Mouse (Mus musculus): Measurements from ENCODE around the gene Gclc.

Gclc gene

DNA sequence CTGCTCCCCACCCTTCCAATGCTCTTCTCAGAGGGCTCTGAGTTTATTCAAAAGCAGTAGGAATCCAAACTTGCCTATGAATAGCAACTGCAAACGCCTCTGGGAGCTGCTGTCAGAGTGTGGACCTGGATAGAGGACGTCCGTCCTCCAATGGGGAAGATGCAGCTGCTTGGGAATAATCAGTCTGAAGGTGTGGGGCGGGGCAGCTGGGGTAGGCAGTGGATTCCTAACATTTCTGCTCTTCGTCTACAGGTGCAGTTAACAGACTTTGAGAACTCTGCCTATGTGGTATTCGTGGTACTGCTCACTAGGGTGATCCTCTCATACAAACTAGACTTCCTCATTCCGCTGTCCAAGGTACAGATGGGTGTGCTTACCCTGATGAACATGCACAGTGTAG, 33.6 kb downstream of the Gclc start:
- no peak for DNase-seq

DNA sequence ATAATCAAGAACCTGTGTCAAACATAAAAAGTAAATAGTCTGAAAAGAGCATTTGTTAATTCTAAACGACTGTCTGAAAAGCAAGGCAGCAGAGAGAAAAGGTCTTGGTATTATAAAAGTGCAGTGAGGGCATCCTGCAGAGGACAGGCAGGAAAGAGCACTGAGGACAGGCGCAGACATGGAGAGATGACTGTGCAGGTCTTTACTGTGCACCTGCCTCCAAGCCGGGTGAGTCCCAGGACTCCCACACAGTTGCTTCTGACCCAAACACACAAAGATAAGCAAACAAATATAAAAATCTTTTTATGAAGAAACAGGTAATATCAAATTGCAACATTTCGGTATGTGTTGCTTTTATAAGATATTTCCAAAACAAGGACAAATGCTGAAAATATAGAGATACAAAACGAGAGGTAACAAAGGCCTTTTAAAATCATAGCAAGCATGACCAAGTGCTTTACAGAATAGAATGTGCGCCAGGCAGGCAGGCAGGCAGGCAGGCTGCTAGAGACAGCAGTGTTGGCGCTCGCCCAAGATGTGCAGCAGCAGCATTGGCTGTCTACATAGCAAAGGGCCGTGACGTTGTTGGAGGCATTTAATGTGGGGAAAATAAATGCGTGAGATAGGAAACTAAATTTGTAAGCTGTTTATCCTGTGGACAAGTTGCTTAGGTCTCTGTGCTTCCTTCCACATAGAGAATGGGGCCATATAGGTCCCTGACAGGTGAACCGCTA, 35.4 kb downstream of the Gclc start:
- DNase-seq, result peak; percentile 30

DNA sequence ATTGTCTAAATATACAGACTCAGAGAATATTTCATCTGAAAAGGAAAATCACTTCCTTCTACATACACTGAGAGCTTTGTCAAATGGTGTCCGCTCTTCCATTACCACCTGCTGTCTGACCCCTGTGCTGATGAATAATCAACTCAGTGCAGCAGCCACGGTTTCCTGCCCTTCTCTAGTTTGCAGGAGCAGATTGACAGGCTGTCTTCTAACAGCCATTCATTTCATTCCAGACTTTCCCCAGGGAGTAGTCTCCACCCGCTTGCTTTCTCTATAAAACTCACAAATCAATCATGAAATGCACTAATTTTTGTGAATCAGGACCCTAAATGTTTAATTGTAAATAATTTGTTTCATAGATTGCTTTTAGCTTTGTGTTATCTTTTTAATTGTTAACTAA, 39.5 kb downstream of the Gclc start:
- no peak for DNase-seq

DNA sequence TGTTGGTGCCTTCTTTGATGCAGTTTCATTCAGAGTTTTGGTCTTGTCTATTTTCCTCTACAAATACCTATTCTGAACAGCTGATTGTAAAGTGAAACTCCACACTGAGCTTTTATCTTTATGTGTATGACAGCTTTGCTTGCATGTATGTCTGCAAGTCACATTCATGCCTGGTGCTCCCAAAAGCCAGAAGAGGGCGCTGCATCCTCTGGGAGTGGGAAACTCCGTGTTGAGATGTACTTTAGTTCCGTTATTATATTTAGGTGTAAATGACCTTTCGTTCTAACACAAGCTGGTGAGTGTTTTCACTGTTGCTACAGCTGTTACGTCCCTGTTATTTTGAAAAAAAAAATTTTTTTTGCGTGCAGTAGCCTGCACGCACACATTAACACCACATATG, 48.1 kb downstream of the Gclc start:
- DNase-seq, result peak; percentile 14

DNA sequence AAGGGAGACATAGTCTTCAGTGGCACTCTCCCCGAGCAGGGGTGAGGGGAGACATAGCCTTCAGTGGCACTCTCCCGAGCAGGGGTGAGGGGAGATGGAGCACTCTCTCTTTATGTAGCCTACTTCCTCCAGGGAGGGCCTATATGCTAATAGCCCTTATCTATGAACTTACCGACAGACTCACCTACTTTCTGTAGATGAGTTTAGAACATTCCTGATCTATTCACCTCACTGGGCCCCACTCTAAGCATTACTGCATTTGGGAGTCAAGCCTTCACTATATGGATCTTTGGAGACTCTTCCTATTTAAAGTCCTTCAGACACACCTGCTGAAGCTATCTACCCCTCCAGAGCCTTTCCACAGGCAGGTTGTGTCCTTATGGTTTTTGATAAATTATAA, 52.1 kb downstream of the Gclc start:
- no peak for DNase-seq

DNA sequence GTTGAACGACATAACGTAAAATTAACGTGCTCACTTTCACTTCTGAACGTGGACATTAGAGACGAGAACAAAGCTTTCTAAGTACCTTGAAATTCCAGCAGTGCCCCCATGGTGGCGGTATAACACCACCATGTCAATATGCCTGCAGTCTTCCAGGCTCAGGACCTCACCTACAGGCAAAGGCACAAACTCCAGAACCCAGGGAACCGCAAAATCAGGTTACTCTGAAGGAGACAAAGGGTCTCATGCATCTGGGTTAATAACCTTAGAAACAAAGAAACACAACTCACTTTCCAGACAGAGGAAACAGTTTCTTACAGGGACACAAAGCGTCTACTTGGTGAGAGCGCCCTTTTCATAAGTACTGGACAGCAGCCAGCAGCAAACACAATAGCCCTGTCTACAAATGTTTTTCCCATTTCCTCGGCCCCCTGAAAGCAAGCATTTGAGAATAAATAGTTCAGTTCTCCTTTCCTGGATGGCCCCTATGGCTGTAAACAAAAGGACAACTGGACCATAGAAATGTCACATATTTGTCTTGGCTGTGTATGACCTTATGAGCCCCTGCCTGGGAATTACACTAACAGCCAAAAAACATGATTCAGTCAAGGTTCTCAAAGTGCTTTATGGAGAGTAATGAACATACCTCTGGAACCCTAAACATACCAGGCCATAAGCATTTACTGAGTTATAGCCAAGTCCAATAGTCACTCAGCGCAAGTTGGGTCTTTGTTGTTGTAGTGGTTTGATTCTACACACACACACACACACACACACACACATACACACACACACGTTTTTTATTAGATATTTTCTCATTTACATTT, 52.7 kb downstream of the Gclc start:
- peak; percentile 78 for DNase-seq

DNA sequence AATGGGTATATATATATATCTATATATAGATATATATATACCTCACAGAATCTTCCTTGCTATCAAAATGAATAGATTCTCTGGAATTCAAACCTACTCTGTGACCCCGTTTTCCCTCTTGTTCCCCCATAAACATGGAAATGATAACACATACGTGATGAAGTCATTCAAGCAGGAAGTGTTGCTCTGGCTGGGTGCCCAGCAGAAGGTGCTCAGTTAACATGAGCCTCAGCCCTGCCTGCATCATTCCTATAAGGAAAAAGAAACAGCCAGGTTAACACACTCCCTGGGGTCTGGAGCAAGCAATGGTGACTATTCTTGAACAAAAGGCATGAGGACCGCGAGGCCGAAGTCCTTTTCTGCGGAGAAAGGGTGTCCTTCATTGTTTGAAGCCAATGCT, 54.1 kb downstream of the Gclc start:
- no peak for DNase-seq

DNA sequence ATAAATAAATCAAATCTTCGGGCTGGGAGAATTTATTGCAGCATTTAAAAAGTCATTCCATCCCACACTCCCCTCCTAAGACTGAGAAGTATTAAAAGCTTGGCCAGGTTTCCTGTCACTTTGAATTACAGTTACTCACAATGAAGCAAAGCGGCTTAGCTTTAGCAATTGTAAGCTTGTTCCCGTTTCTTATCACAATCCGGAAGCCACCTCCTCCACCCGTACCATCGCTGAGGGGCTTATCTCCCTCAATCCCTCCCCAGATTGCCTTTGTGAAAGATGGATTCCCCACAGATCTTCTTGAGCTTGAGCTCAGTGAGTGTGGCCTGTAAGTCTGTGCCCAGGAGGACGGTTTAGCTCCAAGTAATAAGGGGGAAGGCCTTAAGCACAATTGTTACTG, 64.5 kb downstream of the Gclc start:
- DNase-seq, result no peak

DNA sequence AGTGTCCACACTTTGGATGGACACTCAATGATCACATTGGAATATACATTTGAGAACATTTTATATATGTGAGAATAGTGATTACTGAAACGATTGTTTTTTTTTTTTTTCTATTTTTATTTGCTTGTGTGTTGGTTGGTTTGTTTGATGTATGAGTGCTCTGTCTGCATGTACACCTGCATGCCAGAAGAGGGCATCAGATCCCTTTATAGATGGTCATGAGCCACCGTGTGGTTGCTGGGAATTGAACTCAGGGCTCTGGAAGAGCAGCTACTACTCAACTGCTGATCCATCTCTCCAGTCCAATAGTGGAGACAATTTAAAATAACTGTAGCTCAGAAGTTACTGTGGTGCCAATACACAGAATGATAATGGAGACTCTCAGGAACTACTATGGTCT, 65.0 kb downstream of the Gclc start:
- DNase-seq, result no peak

DNA sequence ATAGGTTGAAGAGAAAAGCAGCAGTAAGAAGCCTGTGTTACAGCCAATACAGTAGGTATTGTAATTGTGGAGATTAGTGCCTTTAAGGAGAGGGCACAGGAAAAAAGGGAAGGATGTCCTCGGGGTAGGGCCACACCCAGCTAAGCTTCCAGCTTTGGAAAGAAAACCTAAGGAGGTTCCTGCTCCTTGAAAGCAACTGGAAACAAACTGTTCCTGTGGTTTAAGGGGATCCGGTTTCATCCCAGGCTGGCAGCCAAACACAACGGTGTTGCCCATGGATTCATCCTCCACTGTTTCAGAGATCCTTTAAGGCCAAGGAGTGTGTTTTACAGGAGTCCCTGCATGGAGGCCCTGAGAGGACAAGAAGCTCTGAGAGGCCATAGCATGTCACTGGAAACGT, 66.5 kb downstream of the Gclc start:
- DNase-seq, result no peak

DNA sequence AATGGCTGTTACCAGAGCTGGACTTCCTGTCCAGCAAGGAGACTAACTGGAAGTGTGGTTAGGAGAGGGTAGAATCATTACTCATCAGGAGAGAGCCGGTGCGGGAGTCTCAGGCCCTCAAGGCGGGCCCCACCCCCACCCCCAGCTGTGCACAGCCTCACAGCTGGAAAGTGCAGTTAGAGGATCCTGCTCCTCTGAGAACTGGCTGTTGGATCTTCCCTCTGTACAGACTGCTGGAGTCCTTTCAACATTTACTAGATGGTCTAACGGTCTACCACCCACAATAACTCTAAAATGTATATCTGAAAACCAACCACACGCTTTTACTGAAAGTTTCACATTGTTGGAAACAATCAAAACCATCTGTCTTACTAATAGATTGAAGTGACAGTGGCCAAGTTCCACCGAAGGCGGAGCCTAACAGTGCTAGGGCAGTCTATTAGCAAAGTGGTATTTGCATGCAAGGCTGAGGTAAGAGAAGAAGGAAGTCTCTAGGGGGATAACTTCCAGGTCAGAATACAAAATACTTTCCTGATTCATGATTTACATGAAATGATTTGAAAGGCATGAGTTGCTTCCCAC, 71.1 kb downstream of the Gclc start:
- DNase-seq, result no peak

DNA sequence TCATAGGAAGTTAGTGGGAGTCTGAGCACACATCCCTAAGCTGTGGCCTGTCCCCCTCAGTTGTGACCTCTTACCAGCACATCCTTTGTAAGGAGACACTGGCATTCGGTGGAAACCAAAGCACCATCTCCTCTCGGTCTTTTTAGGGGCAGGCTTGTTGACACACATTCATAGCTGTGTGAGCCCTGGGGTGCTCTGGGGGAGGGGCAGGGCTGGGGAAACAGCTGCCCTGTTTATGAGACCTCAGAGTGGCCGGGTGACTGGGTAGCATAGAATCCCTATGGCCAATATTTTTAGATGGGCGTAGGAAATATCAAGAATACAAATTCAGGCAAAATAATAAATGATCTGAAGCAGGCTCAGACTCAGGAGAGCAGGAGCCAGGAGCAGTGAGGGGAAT, 71.9 kb downstream of the Gclc start:
- DNase-seq, result no peak

DNA sequence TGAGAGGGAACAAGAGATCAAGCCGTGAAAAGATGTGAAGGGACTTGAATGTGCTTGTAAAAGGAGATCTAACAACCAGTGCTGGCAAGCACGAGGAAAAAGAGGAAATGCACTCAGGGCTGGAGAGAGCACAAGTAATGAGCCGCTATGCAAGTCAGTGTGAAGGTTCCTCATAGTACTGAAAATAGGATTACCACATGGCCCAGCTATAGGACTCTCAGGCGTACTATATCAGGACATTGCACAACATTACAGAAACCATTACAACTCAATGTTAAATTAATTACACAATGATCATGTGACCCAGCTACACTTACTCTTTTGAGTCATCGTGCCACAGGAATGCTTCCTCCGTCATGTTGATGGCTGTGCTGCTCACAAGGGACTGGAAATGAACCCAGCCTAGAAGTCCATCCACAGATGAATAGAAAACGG, 74.2 kb downstream of the Gclc start:
- DNase-seq, result no peak

DNA sequence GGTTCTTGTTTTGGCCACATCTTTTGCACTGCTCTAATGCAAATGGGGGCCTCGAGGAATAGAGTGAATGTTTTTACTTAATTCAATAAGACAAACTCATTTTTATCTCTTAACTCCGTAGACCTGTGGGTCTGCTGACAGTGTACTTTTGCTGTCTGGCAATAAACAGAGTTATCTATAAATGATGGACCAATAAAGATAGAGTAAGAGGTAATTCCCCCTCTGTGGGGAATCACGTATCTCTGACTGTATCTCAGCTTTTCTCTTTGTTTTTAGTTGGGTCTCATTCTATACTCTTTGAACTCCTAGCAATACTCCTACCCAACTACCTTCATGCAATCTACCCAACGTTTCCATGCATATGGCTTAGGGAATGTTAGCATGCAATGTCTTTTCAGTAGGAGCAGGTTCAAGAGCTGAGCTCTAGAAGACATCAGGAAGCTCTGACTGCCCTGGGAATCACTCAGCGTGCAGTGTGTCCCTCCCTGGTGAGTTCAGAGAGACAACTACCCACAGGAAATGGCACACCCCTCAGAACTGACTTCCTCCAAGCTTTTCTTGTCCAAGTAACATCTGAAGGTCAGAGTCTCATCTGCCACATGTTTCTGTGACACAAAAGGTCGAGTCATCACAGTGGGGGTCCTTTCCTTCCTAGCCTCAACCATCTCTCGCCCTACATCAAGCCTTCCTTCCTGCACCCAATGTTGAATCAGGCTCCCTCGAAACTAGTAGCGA, 80.1 kb downstream of the Gclc start:
- no peak for DNase-seq

DNA sequence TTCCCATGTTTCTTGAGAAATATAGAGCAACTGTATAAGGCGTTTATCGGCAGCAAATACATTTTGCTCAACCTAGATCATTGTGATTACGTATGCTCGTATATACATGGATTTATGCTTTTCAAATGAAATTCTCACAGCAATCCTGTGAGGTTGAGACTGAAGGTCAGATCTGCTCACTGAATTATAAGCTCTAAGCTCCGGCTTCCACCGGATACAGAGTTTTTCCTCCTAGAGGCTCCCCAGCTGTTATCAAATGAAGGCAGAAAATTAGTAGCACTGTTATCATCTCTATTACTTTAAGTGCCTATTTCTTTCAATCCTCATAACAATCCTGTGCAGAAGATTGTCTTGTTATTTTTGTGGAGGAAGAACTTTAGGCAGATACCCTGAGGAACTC, 80.8 kb downstream of the Gclc start:
- no peak for DNase-seq

DNA sequence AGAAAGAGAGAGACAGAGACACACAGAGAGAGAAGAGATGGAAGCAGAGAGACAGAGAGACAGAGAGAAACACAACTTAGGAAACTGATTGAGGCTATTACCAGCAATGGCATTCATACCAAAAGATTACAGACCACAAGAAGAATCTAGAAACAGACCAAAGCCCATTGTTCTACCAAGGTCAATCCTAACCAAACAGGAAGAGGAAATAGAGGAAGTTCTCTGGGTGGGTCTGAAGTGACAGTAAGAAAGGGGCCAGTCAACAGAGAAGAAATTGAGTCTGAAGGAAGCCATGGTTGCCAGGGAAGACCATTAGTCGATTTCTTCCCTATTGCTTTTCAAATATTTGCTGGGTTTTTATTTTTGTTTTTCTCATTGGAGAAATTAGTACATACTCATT, 81.4 kb downstream of the Gclc start:
- no peak for DNase-seq

DNA sequence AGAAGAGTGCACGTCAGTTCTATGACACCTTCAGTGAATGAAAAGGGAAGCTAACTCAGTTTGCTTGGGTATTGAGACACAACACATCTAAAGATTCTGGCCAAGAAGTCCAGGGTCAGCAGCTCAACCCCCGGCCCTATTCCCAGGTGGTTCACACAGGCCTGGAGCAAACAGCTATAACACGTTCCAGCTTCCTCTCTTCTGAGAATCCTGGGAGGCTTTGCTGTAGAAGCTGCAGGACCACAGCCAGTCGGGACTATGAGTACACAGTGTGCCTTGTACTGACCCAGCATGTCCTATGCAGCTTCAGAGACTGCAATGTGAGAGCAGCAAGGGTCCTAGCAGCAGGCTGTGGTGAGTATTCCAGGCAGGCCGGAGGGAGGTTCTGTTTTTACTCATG, 84.3 kb downstream of the Gclc start:
- no peak for DNase-seq
